Mouse (Mus musculus) spleen, embryonic (tissue): ENCODE measurements around the gene 4933411K16Rik.

Experiments used
- CTCF ChIA-PET: fragments of 350-600 bp; sonication (Branson Sonifier 250); formaldehyde crosslinking; loops from one replicate; lab custom pipeline; 2022; lab: Charles Lee

The 4933411K16Rik gene

DNA sequence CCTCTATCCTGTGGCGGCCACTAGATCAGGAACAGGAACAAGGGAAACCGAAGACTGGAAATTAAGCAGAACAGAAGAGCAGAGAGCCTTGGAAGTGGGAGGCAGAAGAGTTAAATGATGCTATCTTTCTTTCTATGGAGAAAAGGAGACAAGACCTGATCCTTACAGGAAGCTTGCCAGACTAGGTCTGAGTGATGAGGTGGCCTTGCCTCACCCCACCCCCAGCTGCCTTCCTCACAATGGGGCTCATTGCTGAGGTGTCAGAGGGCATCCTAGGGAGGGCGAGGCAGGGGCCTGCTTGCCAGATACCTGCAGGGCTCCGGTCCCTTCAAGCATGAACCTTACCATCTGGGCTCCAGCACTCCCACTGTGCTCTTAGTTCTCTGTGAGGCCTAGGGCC, at the start of gene 4933411K16Rik:
4933411K16Rik (plus strand) TSS at position 301 of the 400 bp plus-strand sequence.
- CTCF ChIA-PET: no interaction called here

DNA sequence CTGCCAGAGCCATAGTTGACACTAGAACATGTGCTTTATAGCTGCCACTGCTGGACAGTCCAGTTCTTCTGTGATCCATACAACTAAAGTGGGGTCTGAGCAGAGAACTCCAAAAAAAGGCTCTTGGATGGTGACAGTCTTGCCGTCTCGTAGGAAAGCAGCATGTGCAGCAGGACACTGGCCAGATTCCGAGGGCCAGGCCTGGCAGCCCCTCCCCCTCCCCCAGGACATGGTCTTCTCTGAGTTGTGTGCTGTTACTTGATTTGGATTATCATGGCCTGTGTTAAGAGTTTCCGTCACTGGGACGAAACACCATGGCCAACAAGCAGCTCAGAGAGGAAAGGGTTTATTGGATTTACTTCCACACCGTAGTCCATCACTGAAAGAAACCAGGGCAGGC, 47.8 kb upstream of the 4933411K16Rik start:
- CTCF ChIA-PET: no interaction called here

DNA sequence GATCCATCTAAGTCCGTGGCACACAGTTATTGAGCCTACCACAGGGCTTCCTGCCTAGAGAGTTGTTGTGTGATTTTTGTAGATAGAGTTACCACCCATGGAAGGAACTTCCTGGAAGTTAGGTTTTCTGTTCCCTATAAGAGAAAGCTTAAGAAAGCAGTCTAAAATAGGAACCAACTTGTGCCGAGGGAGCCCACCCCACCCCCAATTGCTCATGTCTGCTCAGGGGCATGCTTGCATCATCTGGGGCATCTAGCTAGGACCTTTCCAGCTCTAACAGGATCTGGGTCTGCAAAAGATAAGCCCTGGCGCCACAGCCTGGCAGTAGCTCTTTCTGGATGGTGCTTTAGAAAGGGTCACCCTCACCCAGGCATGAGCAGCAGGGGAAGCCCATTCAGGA, 46.4 kb upstream of the 4933411K16Rik start:
- CTCF ChIA-PET: interaction anchor here (0.6 to 0.7 kb wide), 2 partner anchors 37 to 159 kb away, joined by 4 to 6 read pairs; no protein-coding TSS in a partner anchor

DNA sequence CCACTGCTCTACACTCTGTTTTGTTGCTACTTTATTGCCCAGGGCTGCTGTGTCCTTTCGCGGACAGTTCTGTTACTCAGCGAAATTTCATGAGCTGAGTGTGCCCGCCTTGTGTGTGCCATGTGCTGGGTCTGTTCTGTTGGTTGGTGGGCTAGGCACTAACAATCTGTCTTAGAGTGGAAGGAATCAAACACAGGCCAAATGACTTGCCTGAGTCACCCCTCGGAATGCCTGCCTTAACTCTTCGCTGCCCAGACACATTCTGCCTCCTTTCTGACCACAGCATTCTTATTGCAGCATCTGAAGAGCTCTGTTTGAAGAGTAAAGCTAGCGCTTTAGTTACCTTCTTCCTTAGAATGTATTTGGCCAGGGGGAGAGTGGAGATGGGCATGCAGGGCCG, 45.5 kb upstream of the 4933411K16Rik start:
- CTCF ChIA-PET: no interaction called here

DNA sequence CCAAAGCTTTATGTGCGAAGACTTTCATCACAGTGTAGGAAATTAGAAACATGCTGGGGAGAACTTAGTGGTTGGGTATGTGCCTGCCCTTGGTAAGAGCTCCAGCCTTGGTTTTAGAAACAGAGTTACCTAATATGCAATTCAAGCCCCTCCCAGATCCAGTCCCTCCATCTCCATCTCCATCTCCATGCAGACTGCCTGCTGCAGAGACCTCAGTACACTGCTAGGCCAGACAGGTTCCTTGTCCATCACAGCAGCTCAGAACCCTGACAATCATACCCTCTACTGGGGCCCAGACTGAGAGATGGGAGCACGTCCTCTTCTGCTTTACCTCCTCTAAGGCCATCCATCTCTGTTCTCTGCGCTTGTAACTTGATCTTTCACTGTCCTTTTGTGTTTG, 43.5 kb upstream of the 4933411K16Rik start:
- CTCF ChIA-PET: interaction anchor here (0.7 kb wide), 1 partner anchor 17 kb away, joined by 4 read pairs; no protein-coding TSS in a partner anchor

DNA sequence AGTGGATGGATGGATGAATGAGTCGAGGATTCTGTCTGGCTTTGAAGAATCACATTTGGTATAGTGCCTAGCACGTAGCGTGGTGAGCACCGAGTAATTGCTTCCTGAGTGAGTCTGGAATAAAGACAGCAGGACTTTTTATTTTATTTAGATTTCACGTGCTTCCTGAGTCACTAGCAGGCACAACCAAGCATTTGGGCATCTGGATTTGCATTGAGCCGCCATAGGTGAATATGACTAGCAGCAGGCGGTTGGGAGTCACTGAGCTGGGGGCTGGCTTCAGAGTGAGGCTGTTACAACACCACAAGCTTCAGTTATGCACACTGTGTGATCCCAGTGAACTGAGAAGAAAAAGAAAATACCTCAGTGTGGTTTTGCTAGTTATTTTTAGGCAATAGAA, 43.0 kb upstream of the 4933411K16Rik start:
- CTCF ChIA-PET: no interaction called here

DNA sequence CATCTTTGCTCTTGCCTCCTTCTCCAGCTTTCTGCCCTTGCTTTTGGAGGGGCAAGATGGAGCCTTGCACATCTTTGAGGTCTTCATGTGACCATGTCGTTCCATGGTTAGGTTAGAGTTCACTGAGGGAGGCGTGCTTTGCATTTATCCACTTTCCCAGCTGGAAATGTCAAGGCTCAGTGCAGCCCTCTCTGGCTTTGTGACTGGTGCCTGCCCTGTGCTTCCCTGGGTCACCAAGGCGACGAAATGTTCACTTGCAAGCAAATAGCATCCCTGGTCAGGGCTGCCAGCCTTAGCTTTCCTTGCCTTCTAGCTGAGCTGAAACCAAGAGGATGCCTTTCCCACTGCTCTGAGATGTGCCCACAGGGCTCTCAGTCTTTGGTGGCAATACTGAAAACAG, 41.6 kb upstream of the 4933411K16Rik start:
- CTCF ChIA-PET: no interaction called here

DNA sequence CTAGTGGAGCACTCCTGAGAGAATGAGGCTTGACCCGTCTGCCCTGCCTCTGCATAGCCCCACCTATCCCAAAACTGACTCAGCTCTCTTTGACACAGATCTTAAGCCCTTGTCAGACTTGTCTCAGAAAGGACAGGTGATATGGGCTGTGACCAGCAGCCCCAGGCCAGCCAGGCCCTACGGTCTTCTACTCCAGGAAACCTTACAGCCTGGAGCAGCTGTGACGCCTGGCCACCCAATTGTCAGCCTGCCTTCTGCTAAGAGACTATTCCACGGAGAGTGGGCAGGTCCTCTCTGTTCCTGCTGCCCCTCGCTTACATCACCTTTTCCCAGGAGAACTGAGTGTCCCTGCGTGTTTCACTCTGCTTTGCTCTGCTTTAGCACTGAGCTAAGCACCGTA, 40.9 kb upstream of the 4933411K16Rik start:
- CTCF ChIA-PET: interaction anchor here (0.5 kb wide), 1 partner anchor 19 kb away, joined by 18 read pairs; no protein-coding TSS in a partner anchor

DNA sequence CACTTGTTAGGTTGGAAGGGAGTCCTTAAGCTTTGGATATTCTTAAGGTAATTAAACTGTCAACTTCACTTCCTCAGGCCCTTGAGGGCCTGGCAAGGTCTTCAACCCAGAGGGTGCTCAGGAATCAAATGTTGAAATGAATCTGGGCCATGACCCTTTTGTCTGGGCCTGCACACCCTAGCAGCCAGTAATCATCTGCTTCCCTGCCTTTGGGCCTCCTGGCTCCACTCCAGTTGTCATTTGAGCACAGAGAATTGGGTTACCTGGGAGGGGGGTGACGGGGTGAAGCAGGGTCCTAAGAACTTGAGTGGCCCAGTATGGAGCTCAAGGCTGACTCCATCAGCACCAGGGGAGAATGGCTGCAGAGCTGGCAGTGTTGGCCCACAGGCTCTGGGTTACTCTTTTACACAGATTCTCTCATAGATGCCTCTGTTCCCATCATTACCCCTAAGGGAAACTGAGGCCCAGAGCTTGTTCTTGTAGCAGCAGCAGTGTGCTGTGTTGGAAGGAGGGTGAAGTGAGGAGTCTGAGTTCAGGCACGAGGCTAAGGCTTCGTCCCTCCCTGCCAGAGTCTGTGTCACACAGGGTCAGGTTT, 37.7 kb upstream of the 4933411K16Rik start:
- CTCF ChIA-PET: interaction anchor here (0.7 kb wide), 1 partner anchor 360 kb away, joined by 3 read pairs; no protein-coding TSS in a partner anchor

DNA sequence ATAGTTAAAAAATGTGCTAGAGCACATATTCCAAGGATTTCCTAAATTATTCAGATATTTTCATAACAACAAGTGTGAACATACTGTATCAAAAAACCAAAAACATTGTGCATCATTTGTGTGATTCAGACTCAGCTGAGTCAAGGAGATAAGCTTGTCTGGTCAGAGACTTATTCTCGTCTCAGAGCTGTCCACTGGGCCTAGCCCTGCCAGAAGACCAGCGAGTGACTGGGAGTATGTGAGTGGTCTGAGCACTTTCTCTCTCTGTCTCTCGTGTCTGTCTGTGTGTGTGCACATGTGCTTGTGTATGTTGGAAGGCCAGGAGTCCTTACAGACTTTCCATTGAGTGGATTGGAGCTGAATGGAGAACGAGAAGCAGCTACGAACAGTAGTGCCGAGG, 37.0 kb upstream of the 4933411K16Rik start:
- CTCF ChIA-PET: no interaction called here

DNA sequence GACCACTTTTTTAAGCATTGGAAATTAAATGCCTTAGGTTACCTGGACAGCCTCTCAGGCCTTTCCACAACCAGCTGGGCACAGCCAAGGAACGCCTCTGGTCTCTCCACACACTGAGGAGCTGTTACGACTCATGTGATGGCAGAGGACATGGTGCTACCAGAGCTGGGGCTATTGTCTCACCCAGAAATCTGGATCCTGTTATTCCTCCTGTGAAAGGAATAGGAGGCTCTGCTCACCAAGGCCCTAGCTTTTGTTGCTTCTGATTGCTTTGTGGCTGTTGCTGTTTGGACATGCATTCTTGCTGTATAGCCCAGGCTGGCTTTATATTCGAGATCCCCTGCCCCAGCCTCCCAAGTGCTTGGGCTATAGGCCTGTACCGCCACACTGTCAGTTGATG, 35.8 kb upstream of the 4933411K16Rik start:
- CTCF ChIA-PET: no interaction called here

DNA sequence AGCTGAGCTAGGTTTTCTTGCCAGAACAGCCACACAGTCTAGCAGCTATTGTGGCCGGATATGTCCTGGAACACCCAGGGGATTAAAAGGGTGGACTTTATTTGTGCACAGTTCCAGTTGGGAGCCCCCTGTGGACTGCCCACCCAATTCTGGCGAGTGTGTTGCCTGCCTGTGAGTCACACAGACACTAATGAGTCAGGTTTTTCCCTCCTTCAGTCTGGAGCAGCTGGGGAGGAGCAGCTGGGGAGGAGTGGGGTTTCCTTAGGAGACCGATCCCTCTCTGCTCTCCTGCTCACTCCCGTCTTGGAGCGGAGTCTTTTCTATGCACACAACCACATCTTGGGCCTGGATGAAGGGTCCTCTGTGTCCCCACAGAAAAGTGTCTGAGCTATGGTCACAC, 35.2 kb upstream of the 4933411K16Rik start:
- CTCF ChIA-PET: no interaction called here

DNA sequence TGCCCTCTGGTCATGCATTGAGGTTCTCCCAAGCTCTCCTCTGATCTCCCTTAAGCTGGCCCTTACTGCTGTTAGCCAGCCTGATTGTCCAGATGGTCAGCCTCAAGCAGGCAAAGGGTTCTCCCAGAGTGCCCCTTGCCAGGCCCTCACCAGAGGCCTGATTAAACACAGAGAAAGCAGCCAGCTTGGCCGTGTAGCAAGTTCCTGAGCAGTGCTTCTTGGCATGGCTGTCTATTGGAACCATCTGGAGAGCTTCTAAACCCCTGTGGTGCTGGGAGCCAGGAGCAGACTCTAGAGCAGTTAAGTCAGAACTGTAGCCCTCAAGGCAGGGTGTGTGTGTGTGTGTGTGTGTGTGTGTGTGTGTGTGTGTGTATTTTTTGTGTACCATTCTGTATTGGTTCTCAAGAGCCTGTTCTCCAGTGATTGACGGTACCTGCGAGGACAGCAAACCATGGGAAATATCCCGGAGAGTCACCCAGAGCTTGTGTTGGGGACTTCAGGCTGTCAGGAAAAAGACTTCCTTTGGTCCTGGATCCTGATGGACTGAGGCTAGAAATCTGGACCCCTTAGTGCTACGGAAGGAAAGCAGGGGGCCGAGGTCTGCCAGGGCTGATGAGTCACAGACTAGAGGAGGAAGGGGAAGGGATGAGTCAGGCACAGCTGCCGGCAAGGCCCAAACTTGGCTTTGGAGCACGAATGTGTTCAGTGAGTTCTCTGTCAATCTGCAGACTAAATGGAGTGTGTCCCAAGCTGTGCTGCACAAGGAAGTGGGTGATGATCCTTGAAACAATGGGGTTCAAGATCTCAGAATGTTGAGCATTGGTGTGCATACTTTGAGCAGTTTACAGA, 34.4 kb upstream of the 4933411K16Rik start:
- CTCF ChIA-PET: no interaction called here

DNA sequence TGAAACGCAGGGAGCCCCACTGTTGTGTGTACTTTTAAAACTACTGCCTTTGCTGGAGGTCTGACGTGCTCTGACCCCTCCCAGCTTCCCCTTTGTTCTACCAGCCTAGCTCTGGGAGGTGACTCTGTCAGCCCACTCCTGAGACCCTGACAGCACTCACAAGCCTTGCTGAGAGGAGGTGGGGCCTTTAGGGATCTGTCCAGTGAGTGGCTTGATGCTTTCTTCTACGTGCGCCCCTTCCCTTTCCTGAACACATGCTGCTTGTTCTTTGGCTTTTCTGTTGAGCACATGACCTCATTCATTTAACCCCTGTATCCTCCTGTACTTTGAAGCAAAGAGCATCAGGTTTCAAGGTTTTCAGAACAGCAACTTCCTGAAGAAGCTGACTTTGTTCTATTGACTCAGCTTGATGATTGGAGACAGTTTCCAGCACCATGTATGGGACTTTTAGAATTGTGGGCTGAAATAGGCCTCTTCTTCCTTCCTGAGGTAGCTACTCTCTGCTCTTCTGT, 33.0 kb upstream of the 4933411K16Rik start:
- CTCF ChIA-PET: interaction anchor here (0.5 kb wide), 1 partner anchor 17 kb away, joined by 4 read pairs; the partner anchor contains the start of gene Ankrd2

DNA sequence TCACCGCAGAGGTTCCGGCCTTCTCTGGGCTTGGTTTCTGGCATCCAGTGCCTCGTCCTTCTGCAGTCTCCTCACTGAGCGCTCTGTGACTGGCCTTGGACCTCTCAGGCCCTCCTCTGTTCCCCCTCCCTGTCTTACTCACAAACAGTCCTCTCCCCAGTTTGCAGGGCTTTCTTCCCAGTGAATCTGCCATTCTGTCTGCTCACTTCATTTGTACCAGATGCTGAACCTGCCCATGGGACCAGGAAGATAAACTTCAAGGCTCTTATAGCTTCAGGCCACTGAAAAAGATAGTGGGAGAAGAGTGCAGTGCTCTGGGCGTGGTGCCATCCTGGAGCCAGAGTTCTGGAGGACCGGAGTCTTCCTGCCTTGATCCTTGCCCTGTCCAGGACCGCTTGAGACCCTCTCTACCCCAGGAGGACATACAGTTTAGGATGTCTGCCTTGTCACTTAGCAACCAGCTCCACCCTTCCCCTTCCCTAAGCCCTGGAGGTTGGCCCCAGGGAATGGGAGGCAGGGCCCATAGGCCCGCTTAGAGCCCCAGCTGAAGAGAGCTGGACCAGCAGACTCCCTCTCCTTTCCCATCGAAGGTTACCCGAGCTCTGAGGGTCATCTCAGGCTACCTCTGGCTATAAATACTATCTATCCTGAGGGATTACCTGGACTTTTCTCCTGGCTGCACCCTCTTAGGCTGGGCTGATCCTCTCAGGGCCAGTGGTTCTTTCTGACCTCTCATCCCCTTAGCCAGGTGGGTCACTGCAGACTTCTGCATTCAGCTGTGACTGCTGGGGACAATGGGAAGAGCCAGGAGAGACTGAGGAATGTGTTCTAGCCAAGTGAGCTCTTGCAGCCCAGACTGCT, 30.1 kb upstream of the 4933411K16Rik start:
- CTCF ChIA-PET: no interaction called here

DNA sequence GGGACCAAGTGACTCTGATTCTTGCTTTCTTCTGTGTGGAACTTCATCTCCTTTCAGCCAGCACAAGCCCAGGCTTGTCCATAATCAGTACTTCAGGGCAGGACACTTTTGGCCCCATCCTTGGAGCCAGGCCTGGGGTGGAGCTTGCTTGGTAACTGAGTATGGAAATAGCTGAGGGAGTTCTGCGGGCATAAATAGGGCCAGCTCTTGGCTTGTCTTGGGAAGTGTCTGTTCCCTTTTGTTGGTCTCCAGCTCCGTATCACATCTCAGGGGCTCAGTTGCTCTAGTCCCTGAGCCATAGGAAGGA, 29.6 kb upstream of the 4933411K16Rik start:
- CTCF ChIA-PET: interaction anchor here (0.5 kb wide), 1 partner anchor 11 kb away, joined by 4 read pairs; no protein-coding TSS in a partner anchor

DNA sequence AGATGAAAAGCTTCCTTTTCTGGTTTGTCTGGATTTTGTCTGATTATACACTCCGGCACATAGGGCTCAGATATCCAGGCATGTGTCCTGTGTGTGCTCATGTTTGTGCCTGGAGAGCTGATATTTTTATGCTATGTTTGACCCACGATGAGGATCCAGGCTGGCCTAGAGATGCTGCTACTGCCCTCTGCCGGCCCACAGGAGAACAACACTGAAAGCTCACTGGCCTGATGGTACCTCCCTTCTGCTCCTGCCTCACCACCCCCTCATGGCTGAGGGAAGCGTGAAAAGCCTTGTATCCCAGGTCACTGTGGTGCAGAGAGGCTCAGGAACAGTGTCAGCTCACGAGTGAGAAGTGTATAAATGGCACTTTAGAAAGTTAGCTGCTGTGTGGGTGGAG, 25.9 kb upstream of the 4933411K16Rik start:
- CTCF ChIA-PET: interaction anchor here (0.6 to 0.7 kb wide), 2 partner anchors 18 to 40 kb away, joined by 4 read pairs; no protein-coding TSS in a partner anchor

DNA sequence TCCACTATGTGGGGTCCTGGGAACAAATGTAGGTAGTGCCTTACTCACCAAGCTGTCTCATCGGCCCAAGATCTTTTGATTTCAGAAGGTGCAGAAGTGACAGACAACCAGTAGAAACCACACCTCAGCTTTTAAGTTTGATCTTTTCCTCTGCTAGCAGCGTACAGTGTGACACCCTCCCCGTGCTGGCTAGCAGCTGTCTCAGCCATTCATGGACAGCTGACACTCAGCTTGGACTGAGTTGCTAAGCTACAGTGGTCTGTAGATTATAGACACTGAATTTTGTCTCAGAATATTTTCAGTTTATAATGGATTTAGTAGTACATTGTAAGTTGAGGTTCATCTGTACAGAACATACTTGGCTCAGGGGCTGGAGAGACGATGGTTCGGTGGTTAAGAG, 20.9 kb upstream of the 4933411K16Rik start:
- CTCF ChIA-PET: interaction anchor here (0.5 kb wide), 1 partner anchor 120 kb away, joined by 4 read pairs; no protein-coding TSS in a partner anchor

DNA sequence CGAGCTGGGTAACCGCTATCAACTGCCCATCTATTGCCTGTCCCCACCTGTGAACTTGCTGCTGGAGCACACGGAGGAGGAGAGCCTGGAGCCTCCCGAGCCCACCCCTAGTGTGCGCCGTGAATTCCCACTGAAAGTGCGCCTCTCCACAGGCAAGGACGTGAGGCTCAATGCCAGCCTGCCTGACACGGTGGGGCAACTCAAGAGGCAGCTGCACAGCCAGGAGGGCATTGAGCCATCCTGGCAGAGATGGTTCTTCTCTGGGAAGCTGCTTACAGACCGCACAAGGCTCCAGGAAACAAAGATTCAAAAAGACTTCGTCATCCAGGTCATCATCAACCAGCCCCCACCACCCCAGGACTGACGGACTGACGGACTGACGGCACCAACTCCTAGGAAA, 18.4 kb upstream of the 4933411K16Rik start:
- CTCF ChIA-PET: no interaction called here

DNA sequence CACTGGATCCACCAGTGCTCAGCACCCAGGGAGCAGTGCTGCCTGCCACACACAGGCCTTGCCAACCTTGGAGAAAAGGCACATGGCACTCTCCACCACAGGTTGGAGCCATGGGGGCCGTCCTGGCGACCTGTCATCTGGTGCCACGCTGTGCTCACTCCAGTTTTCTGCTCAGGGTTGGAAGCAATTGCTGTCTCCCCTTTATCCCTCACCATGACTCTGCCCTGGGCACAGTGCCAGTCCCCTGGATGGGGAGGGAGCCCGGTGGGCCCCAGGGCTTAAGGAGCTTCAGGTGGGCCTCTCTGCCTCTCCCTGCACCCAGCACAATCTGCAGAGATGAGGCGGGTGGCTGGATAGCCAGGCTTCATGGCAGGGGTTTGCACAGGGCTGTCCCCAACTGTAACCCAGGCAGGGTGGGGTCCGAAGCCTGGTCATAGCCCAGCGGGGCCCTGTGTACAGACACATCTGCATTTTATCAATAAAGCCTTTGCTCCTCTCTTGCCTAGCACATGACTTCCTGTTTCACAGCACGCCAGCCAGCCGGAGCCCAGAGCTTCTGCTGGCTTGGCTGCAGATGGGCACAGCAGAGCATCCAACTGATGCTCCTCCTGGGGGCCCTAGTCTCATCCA, 17.8 kb upstream of the 4933411K16Rik start:
- CTCF ChIA-PET: no interaction called here

DNA sequence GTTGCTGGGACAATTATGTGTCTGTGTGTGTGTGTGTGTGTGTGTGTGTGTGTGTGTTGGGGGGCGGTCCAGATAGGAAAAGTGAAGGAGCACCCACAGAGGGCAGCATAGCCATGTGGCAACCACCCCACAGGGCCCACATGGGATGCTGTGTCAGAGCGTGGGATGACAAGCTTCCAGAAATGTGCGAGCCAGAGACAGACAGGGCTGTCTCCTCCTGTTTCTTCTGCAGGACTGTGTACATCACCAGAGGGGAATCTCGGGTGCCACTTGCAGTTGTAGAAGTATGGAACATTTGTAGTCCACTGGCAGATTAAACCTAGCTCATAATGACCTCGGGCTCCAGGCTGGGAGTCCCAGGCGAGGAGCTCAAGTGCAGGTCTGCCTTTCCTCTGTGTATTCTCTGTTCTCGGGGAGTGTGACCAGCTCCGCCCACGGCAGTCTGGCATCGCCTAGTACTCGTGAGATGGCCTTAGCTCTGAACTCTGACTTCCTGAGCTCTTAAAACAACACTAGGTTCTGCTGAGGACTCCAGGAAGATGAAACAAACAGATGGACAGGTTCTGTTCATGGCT, 17.1 kb upstream of the 4933411K16Rik start:
- CTCF ChIA-PET: no interaction called here
